Mouse (Mus musculus): Measurements from ENCODE around the gene Sesn3.

Gene Sesn3

GRCm38 (mm10) chr9:14350787-14351186 lies 75.9 kb downstream of the Sesn3 start:
- no peak for DNase-seq (ENCODE audit: low read depth, low spot score)

DNA sequence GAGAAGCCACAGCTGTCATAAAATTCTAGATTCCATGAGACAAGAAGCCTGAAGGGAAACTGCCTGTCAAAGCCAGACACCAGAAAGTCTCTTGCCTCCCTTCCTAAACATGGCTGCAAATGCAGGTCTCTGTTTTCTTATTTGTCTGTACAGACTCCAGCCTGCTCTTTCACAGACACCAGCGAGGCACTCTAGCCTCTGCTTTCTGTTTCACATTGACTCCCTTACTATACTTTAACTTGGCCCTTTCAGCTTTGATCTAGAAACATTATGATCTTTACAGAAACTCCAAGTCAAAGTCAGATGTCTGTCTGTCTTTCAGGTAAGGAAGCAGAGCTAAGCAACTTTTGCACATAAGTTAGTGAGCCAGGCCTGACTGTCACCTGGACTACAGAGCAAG lies 77.5 kb downstream of the Sesn3 start:
- no peak for DNase-seq (ENCODE audit: low read depth, low spot score)

GRCm38 (mm10) chr9:14354852-14355251 lies 80.0 kb downstream of the Sesn3 start:
- DNase-seq (ENCODE audit: low read depth, low spot score), result no peak

DNA sequence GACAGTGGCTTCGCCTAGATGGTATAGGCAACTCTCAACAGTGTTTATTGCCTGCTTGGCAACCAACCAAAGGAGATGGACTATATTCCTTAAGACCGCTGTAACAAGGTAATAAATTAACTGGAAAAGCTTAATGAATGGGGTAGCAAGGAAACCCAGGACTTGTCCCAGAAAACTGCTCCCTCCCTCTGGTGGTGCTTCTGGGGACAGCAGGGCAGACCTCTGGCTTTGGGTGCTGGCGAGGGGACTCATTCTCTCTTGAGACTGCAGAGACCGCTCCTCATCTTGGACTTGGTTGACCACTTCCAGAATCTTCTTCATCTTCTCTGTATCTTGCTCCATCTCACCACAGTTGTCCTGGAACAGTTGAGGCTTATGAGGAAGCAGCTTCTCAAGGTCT lies 82.2 kb downstream of the Sesn3 start:
- no peak for DNase-seq (ENCODE audit: low read depth, low spot score)

DNA sequence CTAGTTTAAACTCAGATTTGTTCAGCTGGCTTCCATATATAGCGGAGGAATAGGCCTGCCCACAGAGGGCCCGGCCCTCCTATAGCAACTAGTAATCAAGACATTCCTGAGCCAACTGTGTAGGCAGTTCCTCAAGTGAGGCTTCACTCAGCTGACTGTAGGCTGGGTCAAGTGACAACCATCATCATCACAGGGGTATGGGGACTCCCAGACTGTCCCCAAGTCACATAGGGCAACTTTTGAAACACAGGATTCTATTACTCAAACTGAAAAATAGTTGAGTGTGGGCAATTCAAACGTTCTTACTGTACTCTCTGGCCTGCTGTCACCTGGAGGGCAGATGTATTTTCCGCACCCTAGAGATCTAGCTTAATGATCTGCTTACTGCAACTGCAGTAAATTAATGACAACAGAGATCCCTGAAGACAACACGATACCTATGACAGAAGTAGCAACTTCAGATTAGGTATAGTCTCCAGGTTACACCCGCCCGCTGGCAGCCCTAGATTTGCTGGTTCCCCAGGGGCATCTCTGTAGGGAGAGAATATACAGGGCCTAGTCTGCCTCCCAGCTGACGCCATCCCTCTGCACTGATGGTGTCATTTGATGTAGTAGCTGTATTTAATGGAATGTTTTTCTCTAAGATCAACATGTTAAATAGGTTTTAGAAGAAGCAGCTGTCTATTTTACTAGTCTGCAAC lies 87.4 kb downstream of the Sesn3 start:
- no peak for DNase-seq (ENCODE audit: low read depth, low spot score)

DNA sequence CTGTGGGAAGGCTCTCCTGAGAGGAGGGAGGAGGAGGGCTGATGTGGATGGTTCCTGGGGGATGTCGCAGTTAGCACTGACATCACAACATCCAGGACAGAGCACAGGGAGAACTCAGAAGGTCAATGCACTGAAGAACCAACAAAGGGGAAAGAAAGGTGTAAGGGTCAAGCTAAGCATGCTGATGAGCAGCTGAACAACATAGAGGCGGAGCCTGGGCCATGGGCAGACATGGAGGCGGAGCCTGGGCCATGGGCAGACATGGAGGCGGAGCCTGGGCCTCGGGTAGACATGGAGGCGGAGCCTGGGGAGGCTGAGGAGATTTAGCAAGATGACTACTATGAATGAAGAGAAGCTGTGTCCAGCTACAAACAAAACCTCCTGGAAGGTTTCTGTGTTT lies 88.7 kb downstream of the Sesn3 start:
- no peak for DNase-seq (ENCODE audit: low read depth, low spot score)

DNA sequence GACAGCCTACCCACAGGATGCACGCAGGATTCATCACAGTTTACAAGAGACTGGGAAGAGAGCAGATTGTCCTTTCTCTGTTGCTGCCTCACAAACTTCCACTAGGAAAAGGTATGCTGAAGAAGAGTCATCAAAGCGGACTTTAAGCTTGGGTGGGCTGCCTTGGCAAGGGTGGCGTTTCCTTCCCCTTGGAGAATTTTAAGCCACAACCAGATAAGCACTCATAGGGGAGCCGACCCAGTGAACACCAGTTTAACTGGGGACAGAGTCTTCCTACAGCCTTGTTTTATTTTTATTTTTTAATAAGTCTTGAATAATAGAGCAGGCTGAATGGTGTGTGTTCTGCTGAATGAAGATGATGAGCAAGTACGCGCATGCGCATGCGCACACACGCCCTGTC lies 89.9 kb downstream of the Sesn3 start:
- no peak for DNase-seq (ENCODE audit: low read depth, low spot score)

- no peak for DNase-seq (ENCODE audit: low read depth, low spot score)
Observed at GRCm38 (mm10) chr9:14365481-14366125, 90.7 kb downstream of the Sesn3 start.

DNA sequence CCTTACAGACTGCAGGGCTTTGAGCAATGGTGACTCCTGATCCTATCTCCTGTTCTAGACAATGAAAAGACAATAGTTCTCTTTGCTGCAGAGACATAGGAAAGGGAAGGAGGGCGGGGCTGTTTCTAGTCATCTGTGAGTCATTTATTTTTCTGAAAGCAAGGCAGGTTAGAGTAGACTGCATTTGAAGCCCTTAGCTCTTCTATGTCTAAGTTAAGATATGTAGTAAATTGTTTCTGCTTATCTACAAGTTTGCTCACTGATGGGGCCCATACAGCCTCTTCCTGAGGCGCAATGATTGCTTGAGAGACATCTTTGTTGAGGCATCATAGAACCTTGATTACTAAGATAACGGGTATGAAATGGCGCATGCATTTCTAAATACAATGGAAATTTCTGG lies 93.0 kb downstream of the Sesn3 start:
- DNase-seq (ENCODE audit: low read depth, low spot score), result no peak

GRCm38 (mm10) chr9:14369271-14369670 lies 94.4 kb downstream of the Sesn3 start:
- DNase-seq (ENCODE audit: low read depth, low spot score), result no peak

DNA sequence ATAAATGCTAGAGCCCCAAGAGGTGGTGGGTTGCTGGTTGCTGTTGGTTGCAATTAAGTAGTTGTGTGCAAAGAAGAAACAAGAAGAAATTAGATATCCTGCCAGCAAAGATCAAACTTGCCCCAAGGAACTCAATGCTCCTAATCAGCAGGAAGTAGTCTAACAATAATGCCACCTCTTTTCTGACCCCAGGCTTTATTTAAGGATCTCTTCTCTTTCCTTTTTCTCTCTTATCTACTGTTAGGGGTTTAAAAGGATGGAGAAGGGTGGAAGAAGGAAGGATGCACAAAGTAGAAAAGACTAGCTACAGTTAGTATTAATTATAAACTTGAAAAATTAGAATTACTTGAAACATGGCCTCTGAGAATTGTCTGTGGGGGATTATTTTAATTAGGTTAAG lies 97.6 kb downstream of the Sesn3 start:
- DNase-seq (ENCODE audit: low read depth, low spot score), result no peak

GRCm38 (mm10) chr9:14376149-14376548 lies 101.3 kb downstream of the Sesn3 start:
- no peak for DNase-seq (ENCODE audit: low read depth, low spot score)

DNA sequence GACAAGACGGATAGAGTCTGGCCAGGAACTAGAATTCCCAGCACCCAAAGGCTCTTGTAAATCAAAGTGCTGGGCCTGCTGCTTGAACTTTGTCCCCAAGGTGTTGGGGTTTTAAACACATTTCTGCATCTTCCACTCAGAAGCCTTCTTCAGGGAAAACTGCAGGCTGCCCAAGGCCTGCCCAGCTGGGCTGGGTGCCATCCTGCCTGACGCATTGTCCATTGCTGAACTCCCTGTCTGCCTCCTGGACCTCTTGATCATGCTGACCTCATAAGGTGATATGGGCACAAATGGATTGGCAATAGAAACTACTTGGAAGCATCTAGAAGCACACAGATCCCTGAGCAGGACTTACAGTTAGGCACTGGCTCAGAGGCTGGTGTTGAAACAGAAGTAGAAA lies 103.3 kb downstream of the Sesn3 start:
- DNase-seq (ENCODE audit: low read depth, low spot score), result no peak

- DNase-seq (ENCODE audit: low read depth, low spot score), result no peak
Observed at GRCm38 (mm10) chr9:14379769-14380385, 105.0 kb downstream of the Sesn3 start.

- DNase-seq (ENCODE audit: low read depth, low spot score), result no peak
Observed at GRCm38 (mm10) chr9:14380386-14381285, 105.8 kb downstream of the Sesn3 start.

DNA sequence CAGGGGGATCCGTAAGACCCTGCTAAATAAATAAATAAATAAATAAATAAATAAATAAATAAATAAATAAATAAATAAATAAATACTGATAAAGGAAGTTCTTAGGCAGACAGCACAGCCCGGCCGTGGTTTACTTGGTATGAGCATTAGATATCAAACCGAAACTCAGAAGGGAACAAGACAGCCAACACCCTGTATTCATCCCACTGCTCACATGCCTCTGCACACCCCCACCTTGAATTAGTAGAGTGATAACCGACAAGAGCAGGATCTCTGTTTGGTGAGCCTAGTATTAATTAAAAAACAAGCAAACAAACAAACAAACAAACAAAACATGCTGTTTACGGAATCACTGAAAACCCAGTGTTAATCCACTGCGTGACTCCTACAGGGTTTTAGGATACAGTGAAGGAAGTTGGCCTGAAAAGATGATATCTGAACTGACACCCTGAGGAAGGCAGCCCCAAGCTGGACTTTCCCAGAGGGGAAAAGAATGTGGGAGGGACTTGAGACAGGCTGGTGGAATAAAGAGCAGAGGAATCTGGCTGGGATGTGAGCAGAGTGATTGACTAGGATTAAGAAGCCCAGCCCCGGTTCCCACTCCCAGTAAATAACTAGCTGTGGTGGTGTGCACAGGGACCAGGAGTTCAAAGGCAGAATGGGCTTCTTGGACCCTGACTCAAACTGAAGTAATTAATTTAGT lies 106.6 kb downstream of the Sesn3 start, which contains the start of gene Endod1:
TSS of gene Endod1 (minus strand) at position 155 of the 703 bp plus-strand sequence.
- DNase-seq (ENCODE audit: low read depth, low spot score), result no peak

- no peak for DNase-seq (ENCODE audit: low read depth, low spot score)
Observed at GRCm38 (mm10) chr9:14382256-14382791, 107.5 kb downstream of the Sesn3 start.
